Mouse (Mus musculus) megakaryocyte, adult 5-6 weeks (primary cell): Measurements from ENCODE around the gene Olfr141. TPM values are rescaled to one million over a fixed set of nuclear protein-coding genes. Genes with fewer than 3 reads are reported as not detected.

ENCODE experiments used
- ATAC-seq: 2 replicates; pipeline ENCODE4 v1.8.0; 2016; ENCODE audit warnings: mild to moderate bottlenecking, inconsistent platforms; ENCODE audit not compliant: poor library complexity, severe bottlenecking
- total RNA-seq, 2 experiments: library from RNA; stranded (forward) in 1 of 2; stranded (reverse) in 1 of 2; fragments of 153-499, 151-499 nt in 1 of 2; fragments of 221-1000, 200-1000 nt in 1 of 2; gene quantifications; 2 replicates each; pipeline versions ENCODE4 v1.2.3 to v1.2.4; 2015 to 2017

Gene Olfr141
- total RNA-seq (2015) (not detected in 2 replicates), total RNA-seq (2017) (not detected in 2 replicates)

- ATAC-seq: no peak
Measured at GRCm38 (mm10) chr2:86809918-86810317, at the start of gene Olfr141. TSS of gene Olfr141 (minus strand) at chr2:86810018.

GRCm38 (mm10) chr2:86851596-86851995 lies 41.8 kb upstream of the Olfr141 start, which contains the start of gene Olfr1095:
TSS of gene Olfr1095 (minus strand) at chr2:86851696.
- no peak for ATAC-seq

GRCm38 (mm10) chr2:86824363-86824762 lies 14.5 kb upstream of the Olfr141 start, which contains the start of gene Olfr1094:
TSS of gene Olfr1094 (plus strand) at chr2:86824663.
- no peak for ATAC-seq

GRCm38 (mm10) chr2:86782179-86782578 lies 27.6 kb downstream of the Olfr141 start, which contains the start of gene Olfr1093:
TSS of gene Olfr1093 (plus strand) at chr2:86782479.
- no peak for ATAC-seq

GRCm38 (mm10) chr2:86761050-86761449 lies 48.8 kb downstream of the Olfr141 start:
- no peak for ATAC-seq

- ATAC-seq: no peak
Measured at GRCm38 (mm10) chr2:86758893-86759292, 50.9 kb downstream of the Olfr141 start, which contains the start of gene Olfr1090. TSS of gene Olfr1090 (minus strand) at chr2:86758993.

Other genes starting within 250 kb of the Olfr141 start
- gene Olfr1082, start 211.1 kb downstream of the Olfr141 start, total RNA-seq (2015): not detected in 2 replicates
- not detected in 2 replicates for gene Olfr1082, start 211.1 kb downstream of the Olfr141 start, total RNA-seq (2017)
- gene Olfr1084, start 170.3 kb downstream of the Olfr141 start, total RNA-seq (2015): not detected in 2 replicates
- not detected in 2 replicates for gene Olfr1084, start 170.3 kb downstream of the Olfr141 start, total RNA-seq (2017)
- gene Olfr1085, start 148.0 kb downstream of the Olfr141 start, total RNA-seq (2015): not detected in 2 replicates
- gene Olfr1085, start 148.0 kb downstream of the Olfr141 start, total RNA-seq (2017): not detected in 2 replicates
- not detected in 2 replicates for gene Olfr1086, start 129.9 kb downstream of the Olfr141 start, total RNA-seq (2015)
- not detected in 2 replicates for gene Olfr1086, start 129.9 kb downstream of the Olfr141 start, total RNA-seq (2017)
- gene Olfr1087, start 111.6 kb downstream of the Olfr141 start, total RNA-seq (2015): not detected in 2 replicates
- not detected in 2 replicates for gene Olfr1087, start 111.6 kb downstream of the Olfr141 start, total RNA-seq (2017)
- gene Olfr1089, start 76.3 kb downstream of the Olfr141 start, total RNA-seq (2015): not detected in 2 replicates
- gene Olfr1089, start 76.3 kb downstream of the Olfr141 start, total RNA-seq (2017): not detected in 2 replicates
- not detected in 2 replicates for gene Olfr1090, start 51.0 kb downstream of the Olfr141 start, total RNA-seq (2015)
- not detected in 2 replicates for gene Olfr1090, start 51.0 kb downstream of the Olfr141 start, total RNA-seq (2017)
- not detected in 2 replicates for gene Olfr1093, start 27.5 kb downstream of the Olfr141 start, total RNA-seq (2015)
- gene Olfr1093, start 27.5 kb downstream of the Olfr141 start, total RNA-seq (2017): not detected in 2 replicates
- gene Olfr1094, start 14.6 kb upstream of the Olfr141 start, total RNA-seq (2015): not detected in 2 replicates
- gene Olfr1094, start 14.6 kb upstream of the Olfr141 start, total RNA-seq (2017): not detected in 2 replicates
- not detected in 2 replicates for gene Olfr1095, start 41.7 kb upstream of the Olfr141 start, total RNA-seq (2015)
- gene Olfr1095, start 41.7 kb upstream of the Olfr141 start, total RNA-seq (2017): not detected in 2 replicates
- gene Gm13723, start 64.8 kb upstream of the Olfr141 start, total RNA-seq (2015): not detected in 2 replicates
- not detected in 2 replicates for gene Gm13723, start 64.8 kb upstream of the Olfr141 start, total RNA-seq (2017)
- gene Olfr1097, start 82.2 kb upstream of the Olfr141 start, total RNA-seq (2015): not detected in 2 replicates
- not detected in 2 replicates for gene Olfr1097, start 82.2 kb upstream of the Olfr141 start, total RNA-seq (2017)
- not detected in 2 replicates for gene Olfr1098, start 114.5 kb upstream of the Olfr141 start, total RNA-seq (2015)
- not detected in 2 replicates for gene Olfr1098, start 114.5 kb upstream of the Olfr141 start, total RNA-seq (2017)
- gene Olfr1099, start 150.7 kb upstream of the Olfr141 start, total RNA-seq (2015): not detected in 2 replicates
- not detected in 2 replicates for gene Olfr1099, start 150.7 kb upstream of the Olfr141 start, total RNA-seq (2017)
- gene Olfr1100, start 169.9 kb upstream of the Olfr141 start, total RNA-seq (2015): not detected in 2 replicates
- not detected in 2 replicates for gene Olfr1100, start 169.9 kb upstream of the Olfr141 start, total RNA-seq (2017)
- gene Olfr1101, start 181.2 kb upstream of the Olfr141 start, total RNA-seq (2015): not detected in 2 replicates
- not detected in 2 replicates for gene Olfr1101, start 181.2 kb upstream of the Olfr141 start, total RNA-seq (2017)
- not detected in 2 replicates for gene Olfr1102, start 188.4 kb upstream of the Olfr141 start, total RNA-seq (2015)
- gene Olfr1102, start 188.4 kb upstream of the Olfr141 start, total RNA-seq (2017): not detected in 2 replicates
- gene Olfr1104, start 217.1 kb upstream of the Olfr141 start, total RNA-seq (2015): not detected in 2 replicates
- not detected in 2 replicates for gene Olfr1104, start 217.1 kb upstream of the Olfr141 start, total RNA-seq (2017)
- not detected in 2 replicates for gene Olfr1105, start 226.5 kb upstream of the Olfr141 start, total RNA-seq (2015)
- not detected in 2 replicates for gene Olfr1105, start 226.5 kb upstream of the Olfr141 start, total RNA-seq (2017)
- gene Olfr1106, start 242.3 kb upstream of the Olfr141 start, total RNA-seq (2015): not detected in 2 replicates
- gene Olfr1106, start 242.3 kb upstream of the Olfr141 start, total RNA-seq (2017): not detected in 2 replicates